Mouse (Mus musculus): ENCODE results near the gene Lrrc23.

- TF ChIP-seq CTCF (IDR thresholded peaks at IDR 0.05; ENCODE audit: low read depth), result no peak
- TF ChIP-seq EP300 (IDR thresholded peaks at IDR 0.05; ENCODE audit: low read depth), result no peak
Observed at GRCm38 (mm10) chr6:124746654-124747632, 32.6 kb downstream of the Lrrc23 start.

Data from liver, embryonic 14.5 days (tissue).